Mouse (Mus musculus): ENCODE results near the gene C1qtnf2.

Gene C1qtnf2

DNA sequence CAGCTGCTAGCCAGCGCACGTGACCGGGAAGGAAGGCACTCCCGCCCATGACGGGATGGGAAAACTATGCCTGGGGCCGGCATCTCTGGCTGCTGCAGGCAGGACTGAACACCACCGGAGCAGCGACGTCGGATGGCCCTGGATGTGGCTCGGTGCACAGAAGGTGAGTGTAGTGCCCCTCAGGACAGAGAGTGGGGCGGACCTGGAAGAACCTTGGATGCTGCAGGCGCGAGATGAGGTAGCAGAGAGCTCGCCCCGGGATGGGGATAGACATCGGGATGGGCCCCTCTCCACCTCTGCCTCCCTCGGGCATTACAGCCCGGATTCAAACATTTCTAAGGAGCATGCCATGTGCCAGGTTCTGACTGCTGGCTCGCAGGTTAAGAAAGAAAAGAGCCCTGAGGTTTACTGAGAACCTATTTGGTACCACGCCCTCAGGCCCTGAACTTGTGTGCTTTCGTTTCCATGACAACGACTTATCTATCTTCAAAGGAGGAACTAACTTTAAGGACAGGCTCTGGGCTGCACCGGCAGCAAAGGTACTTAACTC lies at the start of gene C1qtnf2:
Gene C1qtnf2, plus strand, starts transcription at position 52 of the 550 bp plus-strand sequence.
- no peak for DNase-seq

DNA sequence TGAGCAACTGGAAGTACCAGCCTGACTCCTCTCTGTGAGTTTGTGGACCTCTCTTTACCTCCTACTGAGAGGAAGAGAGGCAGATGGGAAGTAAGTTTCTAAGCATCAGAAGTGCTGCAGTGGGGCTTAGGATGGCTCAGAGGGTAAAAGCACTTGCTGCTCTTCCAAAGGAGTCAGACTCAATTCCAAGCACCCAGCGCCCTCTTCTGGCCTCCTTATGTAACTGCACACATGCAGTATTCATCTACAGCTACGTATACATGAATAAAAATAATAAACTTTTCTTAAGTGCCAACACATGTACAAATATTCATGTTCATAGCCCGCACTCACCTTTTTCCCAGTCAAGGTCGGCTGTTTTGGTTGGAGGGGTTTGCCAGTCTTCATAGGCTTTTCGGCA lies 49.7 kb upstream of the C1qtnf2 start:
- no peak for DNase-seq

DNA sequence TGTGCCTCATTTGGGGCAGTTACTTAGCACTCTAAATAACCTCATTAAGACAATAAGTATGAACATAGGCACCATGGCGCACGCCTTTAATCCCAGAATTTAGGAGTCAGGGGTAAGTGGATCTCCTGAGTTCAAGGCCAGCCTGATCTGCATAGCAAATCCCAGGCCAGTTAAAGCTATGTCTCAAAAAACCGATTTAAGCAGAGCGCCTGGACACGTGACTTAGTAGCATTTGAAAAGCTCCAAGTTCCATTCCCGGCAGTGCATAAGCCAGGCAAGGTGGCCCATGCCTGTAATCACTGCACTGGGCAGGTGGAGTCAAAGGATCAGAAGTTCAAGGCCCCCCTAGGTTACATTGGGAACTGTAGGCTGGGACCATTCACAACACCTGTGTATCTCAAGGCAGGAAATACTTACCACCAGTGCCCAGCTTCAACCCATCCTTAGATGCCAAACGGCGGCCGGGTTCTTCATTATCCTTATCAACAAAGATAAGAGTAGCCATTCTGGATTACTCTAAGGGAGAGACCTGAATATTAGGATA lies 48.8 kb upstream of the C1qtnf2 start:
- DNase-seq = no peak

DNA sequence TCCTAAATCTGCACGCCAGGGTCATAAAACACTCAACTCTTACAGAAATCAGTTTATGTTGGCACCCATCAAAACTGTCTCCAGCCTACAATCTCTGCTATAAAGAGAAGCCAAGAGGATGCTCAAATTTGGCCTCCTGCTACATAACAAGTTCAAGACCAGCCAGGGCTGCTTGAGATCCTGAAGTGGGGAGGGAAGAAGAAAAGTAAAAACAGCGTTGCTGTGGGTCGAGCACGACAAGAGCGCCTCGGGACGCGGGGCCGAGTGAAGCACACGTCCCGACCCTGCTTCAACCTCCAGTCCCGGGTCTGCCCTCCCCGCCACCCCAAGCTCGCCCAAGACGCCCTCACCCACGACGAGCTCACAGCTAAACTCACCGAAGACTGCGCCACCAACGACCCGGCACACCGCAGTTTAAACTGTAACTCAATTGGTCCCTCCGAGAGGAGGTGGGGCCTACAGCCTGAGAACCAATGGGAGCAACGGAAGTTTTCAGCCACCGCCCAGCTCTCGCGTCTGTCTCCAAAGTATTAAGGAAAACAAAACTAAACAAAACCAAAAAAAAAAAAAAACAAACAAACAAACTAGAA lies 48.2 kb upstream of the C1qtnf2 start, which contains the start of gene Pttg1:
Gene Pttg1, minus strand, starts transcription at position 428 of the 590 bp plus-strand sequence.
- peak; percentile 73 to 74 for DNase-seq

- DNase-seq = no peak
Measured at GRCm38 (mm10) chr11:43426414-43426884, 47.6 kb upstream of the C1qtnf2 start.

GRCm38 (mm10) chr11:43433254-43434023 lies 40.6 kb upstream of the C1qtnf2 start, which contains the start of gene Slu7:
Gene Slu7, plus strand, starts transcription at chr11:43433744.
- DNase-seq = peak; percentile 83

DNA sequence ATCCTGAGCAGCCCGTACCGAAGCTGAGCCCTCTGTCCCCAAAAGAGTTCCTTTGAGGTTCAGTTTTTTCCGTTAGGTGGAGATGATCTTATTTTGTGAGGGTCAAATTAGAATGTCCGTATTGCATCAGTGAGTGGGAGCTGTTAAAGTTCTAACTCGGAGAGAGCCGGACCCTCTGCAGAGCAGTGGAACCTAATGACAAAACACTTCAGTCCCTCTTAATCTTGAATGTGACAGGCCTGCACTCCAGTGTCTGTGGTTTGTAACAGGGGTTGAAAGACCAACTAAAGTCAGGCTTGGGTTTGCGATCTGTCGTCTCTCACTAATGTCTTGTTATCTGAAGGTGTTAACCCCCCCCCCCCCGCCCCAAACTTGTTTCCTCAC lies 40.1 kb upstream of the C1qtnf2 start:
- no peak for DNase-seq

GRCm38 (mm10) chr11:43441121-43441520 lies 33.0 kb upstream of the C1qtnf2 start:
- no peak for DNase-seq

DNA sequence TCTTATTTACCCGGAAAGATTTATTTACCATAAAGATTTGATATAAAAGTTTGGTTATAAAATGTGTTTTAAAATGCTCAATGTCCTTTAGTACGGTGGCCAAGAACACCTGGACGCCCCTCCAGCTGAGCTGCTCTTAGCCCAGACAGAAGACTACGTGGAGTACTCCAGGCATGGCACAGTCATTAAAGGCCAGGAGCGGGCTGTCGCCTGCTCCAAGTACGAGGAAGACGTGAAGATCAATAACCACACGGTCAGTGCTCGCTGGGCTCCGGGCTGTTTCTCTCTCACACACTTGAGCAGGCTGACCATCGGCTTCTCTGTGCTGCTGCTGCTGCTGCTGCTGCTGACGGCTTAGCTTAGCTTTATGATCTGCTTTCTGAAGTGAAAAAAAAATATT lies 30.9 kb upstream of the C1qtnf2 start:
- DNase-seq = no peak

GRCm38 (mm10) chr11:43449916-43450315 lies 24.2 kb upstream of the C1qtnf2 start:
- peak; percentile 56 to 62 for DNase-seq

- no peak for DNase-seq
Measured at GRCm38 (mm10) chr11:43451322-43451721, 22.8 kb upstream of the C1qtnf2 start.

GRCm38 (mm10) chr11:43452266-43452665 lies 21.8 kb upstream of the C1qtnf2 start:
- DNase-seq = no peak

DNA sequence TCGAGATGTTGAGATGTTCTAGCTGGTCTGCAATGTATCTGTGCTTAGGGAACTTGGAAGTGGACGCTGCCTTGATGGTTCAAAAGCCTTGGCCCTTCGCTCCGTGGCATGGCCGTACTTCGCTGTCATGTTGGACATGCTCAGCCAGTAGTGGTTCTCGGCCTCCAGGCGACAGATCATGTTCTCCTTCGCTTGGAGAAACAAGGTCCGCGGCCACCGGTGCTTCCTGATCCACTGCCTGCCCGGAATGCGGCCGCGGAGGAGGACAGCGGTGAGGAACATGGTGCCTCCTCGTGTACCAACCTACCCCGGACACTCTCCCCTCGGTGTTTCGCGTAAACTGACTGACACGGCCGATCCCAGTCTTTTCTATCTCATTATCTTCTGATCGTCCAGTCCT lies 10.9 kb upstream of the C1qtnf2 start:
- no peak for DNase-seq

DNA sequence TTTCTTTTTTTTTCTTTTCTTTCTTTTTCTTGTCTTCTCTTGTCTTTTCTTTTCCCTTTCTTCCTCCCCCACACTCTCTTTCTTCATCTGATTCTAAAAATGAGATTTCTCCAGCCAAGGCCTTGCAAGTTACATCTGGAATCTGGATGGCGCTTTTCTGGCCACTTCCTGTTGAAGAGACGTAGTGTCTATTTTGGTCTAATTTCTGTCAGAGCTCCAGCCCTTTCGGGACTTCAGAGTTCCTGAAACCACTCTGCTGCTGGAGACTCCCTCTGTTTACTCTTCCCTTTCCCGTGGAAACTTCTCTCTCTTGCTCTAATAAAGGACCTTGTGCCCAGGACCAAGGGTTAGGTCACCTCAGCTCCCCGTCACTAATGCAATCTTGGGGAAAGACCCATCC lies 4.0 kb upstream of the C1qtnf2 start:
- no peak for DNase-seq

GRCm38 (mm10) chr11:43470881-43471820 lies 2.9 kb upstream of the C1qtnf2 start:
- DNase-seq = no peak

DNA sequence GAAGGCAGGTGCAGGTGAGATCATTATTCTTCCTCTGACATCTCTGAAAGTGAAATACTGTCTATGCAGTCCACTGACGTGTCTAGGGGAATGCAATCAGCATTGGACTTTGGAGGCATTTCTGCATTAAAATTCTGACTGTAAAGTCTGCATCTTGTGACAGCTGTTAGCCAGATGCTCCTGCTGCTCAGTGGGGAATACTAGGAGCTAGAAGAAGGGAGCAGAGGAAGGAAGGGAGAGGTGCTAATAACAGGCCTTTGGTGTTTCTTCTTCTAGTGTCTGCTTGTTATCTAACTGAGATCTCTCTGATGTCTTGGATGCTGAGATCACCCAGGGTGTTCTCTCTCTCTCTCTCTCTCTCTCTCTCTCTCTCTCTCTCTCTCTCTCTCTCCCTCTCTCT lies 961 bp upstream of the C1qtnf2 start:
- no peak for DNase-seq

GRCm38 (mm10) chr11:43473635-43474224 lies 346 bp upstream of the C1qtnf2 start:
- DNase-seq = no peak

DNA sequence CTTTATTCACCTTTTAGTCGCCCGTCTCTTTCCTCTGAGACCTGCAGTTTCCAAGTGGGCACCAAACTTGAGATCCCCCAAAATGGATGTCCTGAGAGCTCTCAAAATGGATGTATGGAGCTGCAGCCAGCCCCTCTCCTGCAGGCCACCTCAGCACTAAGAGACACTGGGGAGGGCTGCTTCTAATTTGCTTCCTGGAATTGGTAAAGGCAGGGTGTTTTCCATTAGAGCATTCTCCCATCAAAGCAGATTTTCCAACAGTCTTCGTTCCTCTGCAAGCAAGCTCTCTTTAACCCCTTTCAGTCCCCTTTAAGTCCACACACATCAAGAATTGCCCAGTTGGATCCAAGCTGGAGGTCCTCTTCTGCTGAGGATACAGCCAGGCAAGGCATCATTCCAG lies 5.3 kb downstream of the C1qtnf2 start:
- DNase-seq = no peak

- no peak for DNase-seq
Measured at GRCm38 (mm10) chr11:43480561-43480960, 6.5 kb downstream of the C1qtnf2 start.

DNA sequence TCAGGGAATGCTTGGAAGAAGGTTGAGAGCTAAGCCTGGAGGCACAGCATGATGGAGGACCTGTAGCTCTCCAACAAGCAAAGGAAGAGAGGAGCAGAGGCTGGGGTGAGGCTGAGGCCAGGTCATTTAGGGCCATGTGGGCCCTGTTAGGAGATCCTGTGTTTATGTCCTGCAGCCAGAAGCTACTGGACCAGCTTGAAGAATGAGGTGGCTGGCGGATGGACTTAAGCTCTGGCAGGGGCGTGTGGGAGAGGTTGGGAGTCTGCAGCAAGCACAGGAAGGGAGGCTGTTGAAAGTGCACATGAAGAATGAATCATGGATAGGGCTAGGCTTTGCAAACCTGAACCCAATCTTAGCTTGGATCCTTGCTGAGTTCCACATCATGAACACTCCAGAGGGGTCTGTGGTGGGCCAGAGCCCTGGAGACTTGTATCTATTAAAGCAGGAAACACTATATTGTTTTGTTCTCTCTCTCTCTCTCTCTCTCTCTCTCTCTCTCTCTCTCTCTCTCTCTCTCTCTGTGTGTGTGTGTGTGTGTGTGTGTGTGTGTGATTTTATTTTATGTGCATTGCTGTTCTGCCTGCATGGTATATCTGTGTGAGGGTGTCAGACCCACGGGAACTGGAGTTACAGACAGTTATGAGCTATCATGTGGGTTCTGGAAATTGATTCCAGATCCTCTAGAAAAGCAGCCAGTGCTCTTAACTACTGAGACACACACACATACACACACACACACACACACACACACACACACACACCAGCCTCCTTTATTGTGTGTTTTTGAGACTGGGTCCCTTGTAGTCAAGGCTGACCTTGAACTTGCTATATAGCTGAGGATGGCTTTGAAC lies 7.8 kb downstream of the C1qtnf2 start:
- DNase-seq = no peak

Measured in cerebellum, postnatal 14 days (tissue).